Mouse (Mus musculus): ENCODE measurements around the gene 6030468B19Rik. TPM values are rescaled to one million over a fixed set of nuclear protein-coding genes. Genes with fewer than 3 reads are reported as not detected.

6030468B19Rik gene
- polyA plus RNA-seq, 2 experiments: 67.1 to 104 TPM

DNA sequence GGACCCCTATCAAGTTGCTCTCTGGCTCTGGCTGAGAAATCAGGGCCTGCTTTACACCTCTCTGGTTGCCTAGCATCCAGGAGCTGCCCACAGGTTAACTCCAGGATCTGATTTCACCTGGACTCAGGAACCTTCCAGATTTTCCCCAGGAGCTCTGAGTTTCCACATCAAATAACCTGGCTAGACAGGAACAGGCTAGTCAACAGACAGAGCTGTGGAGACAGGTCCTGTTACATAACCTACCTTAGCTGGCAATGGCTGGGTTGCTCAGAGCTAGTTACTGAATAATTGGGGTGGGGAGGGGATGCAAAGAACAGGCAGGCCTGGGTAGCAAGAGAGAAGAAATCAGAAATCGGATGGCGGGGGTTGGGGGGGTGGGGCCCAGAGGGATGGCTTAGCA, 47.5 kb downstream of the 6030468B19Rik start:
- TF ChIP-seq EP300 (IDR thresholded peaks at IDR 0.05; ENCODE audit: low read depth) (no peak), CTCF (IDR thresholded peaks at IDR 0.05; ENCODE audit: low read depth) (no peak)
- no peaks in the 10 kb centered on the region for H3K27me3 ChIP-seq (ENCODE audit: control insufficient read depth, insufficient read depth, low read length)
- H3K36me3 ChIP-seq (replicated peaks; ENCODE audit: control insufficient read depth, insufficient read depth, low read depth): no peaks in the 10 kb centered on the region
- H3K27ac ChIP-seq: no peak overlapping the region
- no peaks in the 10 kb centered on the region for H3K9me3 ChIP-seq (ENCODE audit: control insufficient read depth, low read length)
- H3K9ac ChIP-seq (replicated peaks): no peak overlapping the region
- peaks cover 19 to 28% of the 10 kb centered on the region in 2 experiments for H3K4me1 ChIP-seq (replicated peaks; ENCODE audit: control insufficient read depth in 2 of 2, insufficient read depth in 2 of 2, low read length in 1 of 2)
- WGBS (ENCODE audit: insufficient replicate concordance): 71% methylated on average over 2 of the region's 2 CpGs
- no peak for DNase-seq (ENCODE audit: low read depth in 3 of 3, low spot score in 3 of 3)
- H3K4me3 ChIP-seq (ENCODE audit: insufficient read depth in 1 of 2, low read depth in 2 of 2, low read length in 2 of 2): no peak overlapping the region
- no peak overlapping the region for H3K4me2 ChIP-seq (ENCODE audit: low read depth)
- no peak for ATAC-seq (ENCODE audit: insufficient read depth)

DNA sequence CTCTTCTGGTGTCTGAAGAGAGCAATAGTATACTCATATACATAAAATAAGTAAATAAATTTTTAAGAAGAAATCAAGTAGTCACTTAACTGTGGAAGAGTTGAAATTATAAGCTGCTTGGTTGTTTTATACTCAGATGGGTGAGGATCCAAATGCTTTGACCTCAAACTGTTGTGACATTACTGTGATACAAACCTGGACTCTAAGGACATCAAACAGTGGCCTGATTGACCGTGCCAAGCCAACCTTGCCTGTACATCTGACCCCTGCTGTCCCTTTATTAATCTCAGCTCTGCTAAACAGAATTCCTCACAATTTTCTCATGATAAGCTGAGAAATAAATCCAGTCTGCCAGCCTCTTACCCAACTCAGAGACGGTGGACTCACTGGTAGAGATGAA, 48.2 kb downstream of the 6030468B19Rik start:
- DNase-seq (ENCODE audit: low read depth in 3 of 3, low spot score in 3 of 3) (no peak), ATAC-seq (ENCODE audit: insufficient read depth) (no peak)
- TF ChIP-seq CTCF (IDR thresholded peaks at IDR 0.05; ENCODE audit: low read depth) (no peak), EP300 (IDR thresholded peaks at IDR 0.05; ENCODE audit: low read depth) (no peak)
- Histone ChIP-seq H3K9ac (replicated peaks) (no peak overlapping the region), H3K4me2 (ENCODE audit: low read depth) (no peak overlapping the region), H3K27ac (no peak overlapping the region), H3K9me3 (ENCODE audit: control insufficient read depth, low read length) (no peaks in the 10 kb centered on the region), H3K36me3 (replicated peaks; ENCODE audit: control insufficient read depth, insufficient read depth, low read depth) (peaks cover 5% of the 10 kb centered on the region), H3K4me1 (replicated peaks; ENCODE audit: control insufficient read depth in 2 of 2, insufficient read depth in 2 of 2, low read length in 1 of 2) (peaks cover 17 to 26% of the 10 kb centered on the region in 2 experiments), H3K27me3 (ENCODE audit: control insufficient read depth, insufficient read depth, low read length) (no peaks in the 10 kb centered on the region), H3K4me3 (ENCODE audit: insufficient read depth in 1 of 2, low read depth in 2 of 2, low read length in 2 of 2) (no peak overlapping the region)
- 62% methylated on average over 2 of the region's 2 CpGs for WGBS (ENCODE audit: insufficient replicate concordance)

DNA sequence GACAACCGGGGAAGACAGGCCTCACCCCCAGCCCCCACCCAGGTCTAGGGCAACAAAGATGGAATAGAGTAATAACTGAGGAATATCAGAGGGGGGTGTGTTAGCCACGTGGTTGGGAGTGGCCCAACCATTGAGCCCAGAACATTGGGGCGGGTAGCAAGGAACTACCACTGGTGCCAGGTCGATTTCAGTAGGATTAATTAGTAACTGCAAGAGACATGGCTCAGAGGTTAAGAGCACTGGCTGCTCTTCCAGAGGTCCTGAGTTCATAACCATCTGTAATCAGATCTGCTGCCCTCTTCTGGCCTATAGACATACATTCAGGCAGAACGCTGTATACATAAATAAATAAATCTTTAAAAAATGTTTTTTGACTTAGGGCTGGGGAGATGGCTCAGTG, 49.2 kb downstream of the 6030468B19Rik start:
- no peak for DNase-seq (ENCODE audit: low read depth in 3 of 3, low spot score in 3 of 3)

DNA sequence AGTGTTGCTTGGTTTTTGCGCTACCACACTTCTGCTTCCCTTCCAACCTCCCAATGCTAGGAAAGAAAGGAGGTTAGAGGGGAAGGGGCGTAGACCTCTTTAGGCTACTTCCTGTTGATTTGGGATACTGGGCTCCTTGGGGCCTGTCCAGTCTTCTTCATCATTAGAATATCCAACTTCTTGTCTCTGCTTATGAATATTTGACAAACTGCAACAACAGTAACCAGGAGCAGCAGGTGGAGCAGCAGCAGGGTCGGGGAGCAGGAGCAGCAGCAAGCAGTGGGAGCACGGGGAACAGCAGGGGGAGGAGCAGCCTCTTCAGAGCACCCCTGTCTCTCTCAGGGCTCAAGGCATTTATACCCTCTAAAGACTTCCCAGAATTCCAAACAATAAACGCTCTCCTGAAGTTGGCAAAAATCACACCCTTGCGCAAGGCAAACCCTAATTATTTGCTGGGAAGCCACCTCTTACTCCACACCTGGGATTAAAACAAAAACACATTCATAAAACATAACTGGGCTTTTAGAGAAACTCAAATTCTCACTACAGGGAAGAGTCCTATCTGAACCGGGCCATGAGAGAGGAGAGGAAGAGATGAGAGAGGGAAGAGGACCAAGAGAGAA, 50.2 kb downstream of the 6030468B19Rik start:
- no peak for TF ChIP-seq EP300 (IDR thresholded peaks at IDR 0.05; ENCODE audit: low read depth)
- no peak for TF ChIP-seq CTCF (IDR thresholded peaks at IDR 0.05; ENCODE audit: low read depth)
- H3K4me3 ChIP-seq (ENCODE audit: insufficient read depth in 1 of 2, low read depth in 2 of 2, low read length in 2 of 2): peak overlapping the region; percentile 70 to 94; a peak in 3 of 4 replicates
- H3K36me3 ChIP-seq (replicated peaks; ENCODE audit: control insufficient read depth, insufficient read depth, low read depth): peaks cover 24% of the 10 kb centered on the region
- peak overlapping the region; percentile 95 for H3K4me2 ChIP-seq (ENCODE audit: low read depth)
- WGBS (ENCODE audit: insufficient replicate concordance): 71% methylated on average over 7 of the region's 7 CpGs
- peaks cover 19 to 30% of the 10 kb centered on the region in 2 experiments for H3K4me1 ChIP-seq (replicated peaks; ENCODE audit: control insufficient read depth in 2 of 2, insufficient read depth in 2 of 2, low read length in 1 of 2)
- no peaks in the 10 kb centered on the region for H3K9me3 ChIP-seq (ENCODE audit: control insufficient read depth, low read length)
- peak overlapping the region; percentile 72 for H3K27ac ChIP-seq
- H3K9ac ChIP-seq (replicated peaks): peak overlapping the region; percentile 83
- H3K27me3 ChIP-seq (ENCODE audit: control insufficient read depth, insufficient read depth, low read length): no peaks in the 10 kb centered on the region
- ATAC-seq (ENCODE audit: insufficient read depth) (no peak), DNase-seq (ENCODE audit: low read depth in 3 of 3, low spot score in 3 of 3) (no peak)

More for the DNA sequence above, 49.2 kb downstream of the 6030468B19Rik start:
- no peak overlapping the region for H3K9ac ChIP-seq (replicated peaks)
- no peak overlapping the region for H3K4me3 ChIP-seq (ENCODE audit: insufficient read depth in 1 of 2, low read depth in 2 of 2, low read length in 2 of 2)
- H3K27ac ChIP-seq: no peak overlapping the region
- H3K36me3 ChIP-seq (replicated peaks; ENCODE audit: control insufficient read depth, insufficient read depth, low read depth): peaks cover 14% of the 10 kb centered on the region
- ATAC-seq (ENCODE audit: insufficient read depth): no peak
- 45% methylated on average over 5 of the region's 5 CpGs for WGBS (ENCODE audit: insufficient replicate concordance)
- H3K9me3 ChIP-seq (ENCODE audit: control insufficient read depth, low read length): no peaks in the 10 kb centered on the region
- peaks cover 19 to 28% of the 10 kb centered on the region in 2 experiments for H3K4me1 ChIP-seq (replicated peaks; ENCODE audit: control insufficient read depth in 2 of 2, insufficient read depth in 2 of 2, low read length in 1 of 2)
- H3K4me2 ChIP-seq (ENCODE audit: low read depth): no peak overlapping the region
- TF ChIP-seq CTCF (IDR thresholded peaks at IDR 0.05; ENCODE audit: low read depth) (peak; percentile 62), EP300 (IDR thresholded peaks at IDR 0.05; ENCODE audit: low read depth) (no peak)
- H3K27me3 ChIP-seq (ENCODE audit: control insufficient read depth, insufficient read depth, low read length): no peaks in the 10 kb centered on the region

DNA sequence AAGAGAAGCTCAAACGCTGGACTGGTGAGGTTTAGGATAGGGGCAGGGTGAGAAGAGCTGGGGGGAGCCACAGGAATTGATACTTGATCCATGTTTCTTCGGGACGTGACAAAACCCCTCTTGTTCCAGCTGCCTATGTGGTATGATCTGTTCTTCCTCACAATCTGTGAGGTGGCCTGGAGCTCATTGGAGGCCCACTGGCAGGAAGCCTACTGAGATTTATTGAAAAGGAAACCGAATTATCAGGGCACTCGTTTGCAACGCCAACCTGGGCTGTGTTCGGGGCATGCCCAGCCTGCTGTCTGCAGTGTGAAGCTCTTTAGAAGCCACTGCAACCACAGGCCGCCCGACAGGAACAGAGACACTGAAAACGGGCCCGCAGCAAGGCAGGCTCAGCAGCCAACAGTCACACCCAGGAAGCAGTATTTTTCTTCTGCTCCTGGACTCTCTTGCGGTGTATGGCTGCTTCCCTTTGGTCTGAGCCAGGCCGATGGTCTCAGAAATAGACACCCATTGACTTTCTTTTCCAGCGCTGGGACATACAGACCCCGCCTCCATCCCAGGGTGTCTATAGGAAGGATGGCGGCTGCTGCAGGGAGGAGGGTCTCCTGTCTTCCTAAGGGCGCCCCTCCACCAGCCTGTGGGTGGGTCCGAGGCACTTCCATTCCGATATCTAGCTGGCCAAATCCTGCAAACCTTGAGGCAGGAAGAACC, 51.0 kb downstream of the 6030468B19Rik start:
- Histone ChIP-seq H3K36me3 (replicated peaks; ENCODE audit: control insufficient read depth, insufficient read depth, low read depth) (peaks cover 32% of the 10 kb centered on the region), H3K4me1 (replicated peaks; ENCODE audit: control insufficient read depth in 2 of 2, insufficient read depth in 2 of 2, low read length in 1 of 2) (peaks cover 19 to 30% of the 10 kb centered on the region in 2 experiments), H3K9ac (replicated peaks) (peak overlapping the region; percentile 83), H3K9me3 (ENCODE audit: control insufficient read depth, low read length) (no peaks in the 10 kb centered on the region), H3K27ac (peak overlapping the region; percentile 72), H3K27me3 (ENCODE audit: control insufficient read depth, insufficient read depth, low read length) (no peaks in the 10 kb centered on the region), H3K4me3 (ENCODE audit: insufficient read depth in 1 of 2, low read depth in 2 of 2, low read length in 2 of 2) (peak overlapping the region; percentile 70 to 94), H3K4me2 (ENCODE audit: low read depth) (peak overlapping the region; percentile 95)
- ATAC-seq (ENCODE audit: insufficient read depth) (peak; percentile 38), DNase-seq (ENCODE audit: low read depth in 3 of 3, low spot score in 3 of 3) (no peak)
- TF ChIP-seq EP300 (IDR thresholded peaks at IDR 0.05; ENCODE audit: low read depth) (no peak), CTCF (IDR thresholded peaks at IDR 0.05; ENCODE audit: low read depth) (no peak)
- 6% methylated on average over 19 of the region's 19 CpGs for WGBS (ENCODE audit: insufficient replicate concordance)

Measured in liver, embryonic 14.5 days (tissue).